Mouse (Mus musculus) embryonic fibroblast, embryonic 13.5 days (primary cell): ENCODE data around the gene Spp2.

Source experiments
- CTCF ChIP-seq: IDR thresholded peaks from 2 replicates; pipeline ENCODE4 v1.5.1; 2011; ENCODE audit warnings: mild to moderate bottlenecking, control low read depth, low read length, moderate library complexity, borderline replicate concordance; ENCODE audit not compliant: insufficient read depth
- POLR2A ChIP-seq: IDR thresholded peaks from 2 replicates; pipeline ENCODE4 v1.6.1; 2011; ENCODE audit warnings: low read depth, mild to moderate bottlenecking, control low read depth, low read length, moderate library complexity

GRCm38 (mm10) chr1:88406807-88407198 lies at the start of gene Spp2:
- TF ChIP-seq POLR2A = no peak
- no peak for TF ChIP-seq CTCF
